Mouse (Mus musculus) lung, postnatal 14 days (tissue): ENCODE measurements around the gene Cdk6.

Experiments used
- DNase-seq: peaks from one replicate; pipeline ENCODE4 v3.0.0; 2021

Gene Cdk6

GRCm38 (mm10) chr5:3491084-3491483, 149.8 kb downstream of the Cdk6 start:
- DNase-seq = peak; percentile 67

- no peak for DNase-seq
Measured at GRCm38 (mm10) chr5:3491883-3492282, 150.6 kb downstream of the Cdk6 start.

GRCm38 (mm10) chr5:3492776-3493636, 151.7 kb downstream of the Cdk6 start:
- DNase-seq = no peak

- DNase-seq = no peak
Measured at GRCm38 (mm10) chr5:3493968-3494367, 152.7 kb downstream of the Cdk6 start.

DNA sequence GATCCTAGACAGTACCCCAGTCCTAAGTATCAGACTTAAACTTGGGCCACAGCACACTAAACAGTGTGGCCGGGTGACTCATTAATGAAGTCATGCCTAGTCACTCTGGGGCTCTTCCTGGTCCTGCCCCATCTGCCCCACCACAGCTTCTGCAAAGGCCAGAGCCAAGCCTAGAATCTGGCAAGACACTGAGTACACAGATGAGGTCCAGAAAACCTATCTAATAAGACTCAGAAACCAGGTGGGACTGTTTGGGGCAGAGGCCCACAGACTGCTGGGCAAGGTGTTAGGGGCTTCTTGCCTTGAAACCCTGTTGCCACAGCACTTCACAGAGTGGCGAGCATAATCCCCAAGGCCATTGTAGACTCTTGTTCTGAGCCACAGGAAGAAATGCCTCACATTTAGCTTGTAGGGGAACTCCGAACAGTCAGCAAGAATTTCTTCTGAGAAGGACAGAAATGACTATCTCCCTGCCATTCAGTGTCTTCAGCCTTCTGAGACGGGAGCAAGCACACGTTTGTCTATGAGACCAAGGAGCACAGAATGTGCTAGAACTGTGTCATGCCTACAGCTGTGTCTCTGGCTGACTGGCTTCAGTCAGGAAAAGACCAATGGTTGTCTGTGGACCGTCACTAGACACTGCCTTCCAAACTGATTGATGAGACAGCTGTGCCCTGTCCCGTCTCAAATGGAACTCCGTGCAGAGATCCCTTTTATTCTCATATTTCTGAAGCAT, 153.3 kb downstream of the Cdk6 start:
- no peak for DNase-seq

DNA sequence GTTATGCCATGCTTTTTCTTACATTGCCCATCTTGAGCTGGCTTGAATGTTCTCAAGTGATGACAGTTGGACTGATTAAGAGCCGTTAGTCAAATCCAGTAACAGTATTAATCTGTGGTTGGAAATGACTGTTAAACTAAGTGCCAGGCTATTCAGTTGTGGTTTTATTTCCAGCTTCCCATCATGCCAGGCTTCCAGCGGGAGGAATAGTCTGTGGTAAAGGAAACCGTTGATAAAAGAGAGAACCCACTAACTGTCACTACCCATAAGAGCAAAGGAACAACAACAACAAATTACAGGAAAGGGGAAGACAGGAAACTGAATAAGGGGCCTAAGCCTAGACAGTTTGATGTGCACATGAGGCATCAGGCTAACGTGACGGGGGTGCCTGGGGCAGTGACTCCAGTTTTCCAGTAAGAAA, 156.2 kb downstream of the Cdk6 start:
- no peak for DNase-seq

- no peak for DNase-seq
Measured at GRCm38 (mm10) chr5:3500298-3500697, 159.0 kb downstream of the Cdk6 start.

- DNase-seq = no peak
Measured at GRCm38 (mm10) chr5:3500957-3501563, 159.8 kb downstream of the Cdk6 start.

- no peak for DNase-seq
Measured at GRCm38 (mm10) chr5:3501564-3502001, 160.3 kb downstream of the Cdk6 start.

DNA sequence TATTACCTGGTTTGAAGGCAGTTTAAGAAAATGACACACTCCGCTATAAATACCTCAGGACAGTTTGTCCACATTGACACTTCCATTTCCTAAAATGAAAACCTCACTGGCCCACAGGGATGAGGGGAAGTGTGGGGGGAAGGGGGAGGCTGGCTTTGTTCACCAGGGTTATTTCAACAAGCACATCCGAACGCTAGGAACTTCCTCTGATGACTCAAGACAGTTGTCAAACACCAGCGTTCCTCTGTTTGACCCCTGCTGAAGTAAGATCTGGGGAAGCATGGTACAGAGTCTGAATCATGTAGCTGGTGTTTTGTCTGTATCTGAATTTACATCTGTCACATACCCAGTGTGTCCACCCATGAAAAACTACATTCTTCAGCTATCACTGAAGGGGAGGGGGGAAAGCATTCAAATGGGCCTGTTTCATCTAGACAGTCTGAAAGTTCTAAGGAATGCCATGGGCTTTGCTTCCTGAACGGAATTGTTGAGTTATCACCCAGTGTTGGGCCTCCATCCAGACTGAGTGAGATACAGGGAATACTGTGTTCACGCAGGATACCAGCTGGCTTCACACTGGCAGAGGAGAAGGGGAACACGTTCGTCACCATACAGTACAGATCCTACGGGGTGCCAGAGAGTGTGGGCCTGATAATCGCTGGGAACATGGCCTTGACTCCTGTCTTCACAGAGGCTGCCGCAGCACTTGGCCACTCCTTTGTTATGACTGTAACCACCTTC, 161.5 kb downstream of the Cdk6 start:
- peak; percentile 77 for DNase-seq

DNA sequence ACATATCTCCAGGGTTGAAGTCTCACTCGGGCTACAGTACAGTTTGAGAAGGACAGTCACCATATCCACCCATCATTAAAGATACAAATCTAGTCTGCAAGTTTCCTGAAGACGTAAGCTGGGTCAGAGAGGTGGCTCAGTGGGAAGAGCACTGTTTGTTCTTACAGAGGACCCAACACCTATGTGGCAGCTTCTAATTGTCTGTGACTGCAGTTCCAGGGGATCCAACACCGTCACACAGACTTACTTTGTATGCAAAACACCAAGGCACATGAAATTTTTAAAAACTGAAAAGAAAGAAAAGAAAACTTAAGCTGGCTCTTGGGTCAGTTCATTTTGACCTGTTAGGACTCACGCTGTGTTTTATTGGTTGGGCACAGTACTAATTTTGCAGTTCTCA, 162.1 kb downstream of the Cdk6 start:
- no peak for DNase-seq

- no peak for DNase-seq
Measured at GRCm38 (mm10) chr5:3503836-3504323, 162.6 kb downstream of the Cdk6 start.

DNA sequence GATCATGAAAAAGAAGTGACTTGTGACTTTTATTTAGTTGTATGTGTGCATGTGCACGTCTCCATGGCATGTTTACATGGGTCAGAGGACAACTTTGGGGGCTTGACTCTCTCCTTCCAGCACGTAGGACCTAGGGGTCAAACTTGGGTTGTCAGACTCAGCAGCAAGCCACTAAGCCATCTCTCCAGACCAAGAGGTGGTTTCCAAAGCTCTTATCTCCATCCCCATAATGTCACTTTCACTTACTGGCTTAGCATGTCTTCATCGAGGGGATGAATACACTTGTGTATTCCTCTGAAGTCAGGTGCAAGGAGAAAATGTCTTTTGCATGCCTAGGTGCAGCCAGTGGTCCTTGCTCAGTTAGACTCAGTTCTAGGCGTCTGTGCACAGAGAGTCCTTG, 163.2 kb downstream of the Cdk6 start:
- DNase-seq = no peak

DNA sequence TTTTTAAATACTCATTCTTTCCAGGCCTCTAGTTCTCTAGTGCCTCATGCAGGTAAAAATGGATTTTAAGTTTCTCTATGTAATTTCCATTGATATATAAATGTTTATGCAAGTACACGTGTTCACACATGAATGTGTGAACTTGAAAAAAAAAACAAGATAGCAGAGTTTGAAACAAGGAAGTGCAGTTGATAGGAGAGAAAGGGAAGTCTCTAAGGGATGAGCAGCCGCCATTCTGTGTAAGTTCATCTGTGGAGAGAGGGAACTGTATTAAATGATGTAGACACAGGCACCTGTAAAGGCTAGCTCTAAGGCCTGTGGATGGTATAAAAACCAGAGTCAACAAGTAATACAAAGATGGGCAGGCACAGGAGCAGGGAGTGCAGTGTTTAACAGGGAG, 164.3 kb downstream of the Cdk6 start:
- DNase-seq = no peak

- no peak for DNase-seq
Measured at GRCm38 (mm10) chr5:3508480-3509381, 167.4 kb downstream of the Cdk6 start.

GRCm38 (mm10) chr5:3509503-3509902, 168.2 kb downstream of the Cdk6 start:
- no peak for DNase-seq

DNA sequence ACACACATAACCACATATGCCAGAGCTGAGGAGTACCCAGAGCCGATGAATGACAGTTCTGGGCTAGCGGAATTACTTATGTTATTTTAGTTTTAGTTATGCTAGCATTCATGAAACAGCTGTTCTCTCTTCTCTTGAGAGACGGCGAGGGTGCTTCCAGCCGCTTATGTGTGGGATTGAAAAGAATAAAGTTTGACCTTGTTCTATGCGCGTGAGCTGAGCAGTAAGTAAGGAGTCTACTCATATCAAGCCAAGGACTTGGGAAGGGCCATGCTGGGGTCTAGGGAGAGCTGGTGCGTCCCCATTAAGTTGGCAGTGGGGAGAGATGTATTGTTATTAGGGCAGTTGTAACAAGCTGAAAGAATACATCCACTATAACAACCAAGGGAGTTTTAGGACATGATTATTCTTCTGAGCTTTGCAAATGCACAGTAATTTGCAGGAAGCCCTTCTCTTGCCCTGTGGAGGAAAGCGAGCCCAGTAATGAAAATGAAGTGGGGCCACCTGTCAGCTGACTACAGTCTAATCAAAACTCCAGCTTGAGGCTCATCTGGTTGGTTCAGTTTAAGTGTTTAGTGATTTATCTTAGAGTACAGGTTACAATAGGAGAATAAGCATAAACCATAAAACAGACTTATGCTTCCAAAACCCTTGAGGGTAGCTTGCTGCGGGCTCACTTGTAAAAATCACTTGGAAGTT, 170.0 kb downstream of the Cdk6 start:
- no peak for DNase-seq

DNA sequence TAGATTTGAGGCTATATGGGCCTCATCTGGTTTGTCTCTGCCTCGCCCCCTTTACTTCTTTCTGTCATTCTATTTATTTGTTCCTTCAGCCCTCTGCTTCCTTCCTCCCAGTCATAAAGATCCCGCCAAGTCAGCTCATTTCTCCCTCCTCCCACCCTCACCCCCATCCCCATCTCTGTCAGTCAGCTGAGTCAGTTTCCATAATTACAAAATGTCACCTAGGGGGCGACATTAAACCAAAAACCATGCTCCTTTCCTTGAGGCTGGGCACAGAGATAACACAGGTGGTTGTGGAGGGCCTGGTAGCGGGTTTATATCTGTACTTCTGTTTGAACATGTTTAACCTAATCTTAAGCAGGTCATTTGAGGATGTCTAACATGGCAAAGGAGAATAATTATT, 171.3 kb downstream of the Cdk6 start:
- no peak for DNase-seq

GRCm38 (mm10) chr5:3514901-3515311, 173.6 kb downstream of the Cdk6 start:
- DNase-seq = no peak

DNA sequence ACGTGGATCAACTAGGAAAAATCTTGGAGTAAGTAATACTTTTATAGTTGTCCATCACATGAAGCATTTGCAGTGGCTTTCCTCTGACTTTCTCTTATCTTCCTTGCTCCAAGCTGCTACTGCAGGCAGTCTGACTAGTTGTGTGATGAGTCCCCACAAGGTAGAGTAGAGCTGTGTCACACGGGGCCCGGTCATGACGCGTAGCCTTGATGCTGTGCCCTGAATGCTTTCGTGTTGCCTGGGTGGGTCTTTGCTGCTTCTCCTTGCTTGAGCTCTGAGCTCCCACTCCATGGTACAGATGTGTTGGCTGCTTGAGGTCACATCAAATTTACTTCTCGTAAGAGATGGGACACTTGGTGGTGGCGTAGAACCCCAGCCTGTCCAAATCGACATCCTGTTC, 174.2 kb downstream of the Cdk6 start:
- no peak for DNase-seq

DNA sequence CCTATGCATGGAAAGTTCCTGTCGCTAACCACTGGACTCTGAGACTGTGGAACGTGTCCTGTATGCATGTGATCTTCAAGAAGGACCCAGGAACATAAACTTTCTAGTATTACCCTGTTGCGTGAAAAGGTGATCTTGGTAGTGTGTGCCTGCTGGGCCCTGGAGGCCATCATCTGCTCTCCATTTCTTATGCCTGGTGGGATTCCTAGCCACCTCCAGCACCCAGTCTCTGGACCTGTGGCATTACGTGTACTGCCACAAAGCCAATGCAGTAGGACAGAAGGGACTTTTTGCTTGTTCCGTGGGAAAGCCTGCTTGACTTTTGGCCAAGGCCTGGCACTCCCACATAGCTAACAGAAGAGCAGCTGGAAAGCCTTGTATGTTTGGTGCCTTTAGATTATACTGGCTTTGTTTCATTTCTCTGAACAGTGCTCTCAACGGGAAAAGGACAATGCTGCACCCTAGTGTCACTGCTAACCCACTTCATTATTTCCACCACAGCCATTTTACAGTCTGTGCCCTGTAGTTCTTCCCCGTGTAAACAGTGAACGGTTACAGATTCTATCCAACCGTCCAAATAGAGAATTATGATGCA, 175.3 kb downstream of the Cdk6 start:
- peak; percentile 63 for DNase-seq
